Mouse (Mus musculus) midbrain, embryonic 11.5 days (tissue): ENCODE data around the gene Rsph14. TPM values are rescaled to one million over a fixed set of nuclear protein-coding genes. Genes with fewer than 3 reads are reported as not detected.
A peak's percentile ranks its signal among the peaks of the same experiment; 100 is the strongest.

Source experiments
- ATAC-seq: fragments of 200-750 bp; cut with Nextera tagmentation; 2 replicates; pipeline ENCODE4 v1.8.0; 2017; ENCODE audit warnings: moderate TSS enrichment, moderate library complexity; ENCODE audit not compliant: low FRiP score
- DNase-seq: peaks from one replicate; pipeline ENCODE4 v3.0.0; 2015; ENCODE audit warnings: low spot score; ENCODE audit errors: missing footprints
- H3K27ac ChIP-seq: fragments of 300-500 bp; sonication (generic); 2 replicates; pipeline ENCODE4 v1.5.1; 2014; ENCODE audit warnings: low read depth, low read length
- H3K27me3 ChIP-seq: fragments of 300-500 bp; sonication (generic); 2 replicates; pipeline ENCODE4 v1.6.1; 2014; ENCODE audit warnings: mild to moderate bottlenecking, low read length, moderate library complexity, mixed read lengths; ENCODE audit not compliant: control insufficient read depth, insufficient read depth
- H3K36me3 ChIP-seq: fragments of 300-500 bp; sonication (generic); 2 replicates; pipeline ENCODE4 v1.6.1; 2014; ENCODE audit warnings: mild to moderate bottlenecking, low read length, moderate library complexity, mixed read lengths; ENCODE audit not compliant: control insufficient read depth, insufficient read depth
- H3K4me1 ChIP-seq: fragments of 300-500 bp; sonication (generic); 2 replicates; pipeline ENCODE4 v1.6.1; 2014; ENCODE audit warnings: low read length; ENCODE audit not compliant: control insufficient read depth, insufficient read depth
- H3K4me2 ChIP-seq: fragments of 300-500 bp; sonication (generic); 2 replicates; pipeline ENCODE4 v1.6.1; 2014; ENCODE audit warnings: mild to moderate bottlenecking, moderate library complexity
- H3K4me3 ChIP-seq: fragments of 300-500 bp; sonication (generic); 2 replicates; pipeline ENCODE4 v1.5.1; 2014; ENCODE audit warnings: low read depth, low read length
- H3K9ac ChIP-seq: fragments of 300-500 bp; sonication (generic); 2 replicates; pipeline ENCODE4 v1.6.1; 2014; ENCODE audit warnings: low read length
- H3K9me3 ChIP-seq: fragments of 300-500 bp; sonication (generic); 2 replicates; pipeline ENCODE4 v1.6.1; 2016; ENCODE audit warnings: low read length; ENCODE audit not compliant: control insufficient read depth
- WGBS: fragments of 180-500 bp; shearing (Covaris S2); extraction: QIAGEN DNeasy Blood & Tissue Kit; methylation state at CpG from one replicate; pipeline ENCODE4 v1.1.7; 2014; 5-methylcytosine and 5-hydroxymethylcytosine counted together
- polyA plus RNA-seq: library from polyadenylated mRNA; unstranded; fragments of >200 nt; fragmentation: Nextera tagmentation; extraction: Ambion mirVana; gene quantifications from 2 replicates; pipeline ENCODE4 v1.2.1, GENCODE M21; 2014

The Rsph14 gene
- polyA plus RNA-seq, 1 experiment from 2014 or later, result not detected

DNA sequence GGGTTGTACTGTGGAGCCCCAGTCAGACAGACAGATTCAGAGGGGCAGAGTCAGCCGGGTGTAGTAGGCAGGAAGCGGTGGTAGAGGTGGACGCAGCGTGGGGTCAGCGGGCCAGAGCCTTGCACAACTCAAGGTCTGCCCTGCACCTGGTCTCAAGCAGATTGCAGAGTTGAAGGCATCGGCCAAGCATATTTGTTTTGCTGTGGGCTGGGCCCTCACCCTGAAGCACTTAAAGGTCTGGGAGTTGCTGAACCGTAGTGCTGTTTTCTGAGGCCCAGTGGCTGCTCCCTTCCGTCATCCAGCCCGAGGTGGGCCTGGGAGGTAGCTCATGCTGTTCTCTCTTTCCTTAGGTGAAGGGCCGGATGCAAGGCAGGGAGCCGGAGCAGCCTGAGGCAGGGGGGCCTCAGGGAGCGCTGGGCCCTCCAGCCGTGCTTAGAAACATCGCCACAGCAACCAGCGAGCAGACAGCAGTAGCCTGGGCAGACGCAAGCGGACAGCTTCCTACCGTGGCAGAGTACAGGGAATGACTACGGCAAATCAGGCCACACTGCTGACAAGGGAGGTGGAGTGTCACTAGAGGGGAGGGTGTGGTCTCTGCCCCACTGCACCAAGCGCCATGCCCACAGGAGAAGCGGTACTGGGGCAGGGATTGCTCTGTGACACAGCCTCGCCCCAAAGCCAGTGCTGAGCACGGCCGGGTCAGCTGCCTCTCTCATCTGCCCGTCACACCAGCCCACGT lies 41.6 kb downstream of the Rsph14 start:
- Histone ChIP-seq H3K36me3 (peaks cover 7% of the 10 kb centered on the region; the same call in 1 of the 2 replicates), H3K27ac (no peak overlapping the region), H3K4me1 (peaks cover 11% of the 10 kb centered on the region), H3K4me2 (no peak overlapping the region; the same call in 1 of the 2 replicates), H3K27me3 (peaks cover 2% of the 10 kb centered on the region; the same call in 1 of the 2 replicates), H3K9ac (peak overlapping the region; percentile 3; the same call in 1 of the 2 replicates), H3K9me3 (no peaks in the 10 kb centered on the region), H3K4me3 (no peak overlapping the region)
- DNase-seq (no peak), ATAC-seq (no peak; the same call in 1 of the 2 replicates)
- WGBS, result 45% methylated on average over 26 of the region's 26 CpGs

DNA sequence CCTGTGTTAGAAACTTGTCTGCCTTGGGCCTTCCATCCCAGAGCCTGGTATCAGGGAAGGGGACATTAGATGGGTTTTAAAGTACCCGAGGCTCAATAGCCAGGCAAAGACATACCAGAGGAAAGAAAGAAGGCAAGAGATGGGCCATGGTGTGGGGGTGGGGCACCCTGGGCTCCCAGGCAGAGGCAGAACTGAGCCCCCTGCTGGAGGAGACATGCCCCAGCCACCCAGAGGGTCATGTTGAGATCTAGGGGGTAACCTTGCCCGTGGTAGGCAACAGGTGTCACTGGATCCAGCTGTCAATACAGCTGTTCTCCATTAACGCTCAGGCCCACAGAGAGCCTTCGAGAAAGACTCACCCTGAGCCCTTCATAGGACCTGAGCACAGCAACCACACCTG lies 42.6 kb downstream of the Rsph14 start:
- Histone ChIP-seq H3K4me2 (no peak overlapping the region), H3K27me3 (peaks cover 2% of the 10 kb centered on the region; the same call in 1 of the 2 replicates), H3K4me1 (peaks cover 2% of the 10 kb centered on the region), H3K27ac (no peak overlapping the region), H3K4me3 (no peak overlapping the region), H3K9ac (no peak overlapping the region), H3K9me3 (no peaks in the 10 kb centered on the region), H3K36me3 (peaks cover 7% of the 10 kb centered on the region; the same call in 1 of the 2 replicates)
- DNase-seq, result no peak
- 80% methylated on average over 4 of the region's 4 CpGs for WGBS
- ATAC-seq, result no peak

DNA sequence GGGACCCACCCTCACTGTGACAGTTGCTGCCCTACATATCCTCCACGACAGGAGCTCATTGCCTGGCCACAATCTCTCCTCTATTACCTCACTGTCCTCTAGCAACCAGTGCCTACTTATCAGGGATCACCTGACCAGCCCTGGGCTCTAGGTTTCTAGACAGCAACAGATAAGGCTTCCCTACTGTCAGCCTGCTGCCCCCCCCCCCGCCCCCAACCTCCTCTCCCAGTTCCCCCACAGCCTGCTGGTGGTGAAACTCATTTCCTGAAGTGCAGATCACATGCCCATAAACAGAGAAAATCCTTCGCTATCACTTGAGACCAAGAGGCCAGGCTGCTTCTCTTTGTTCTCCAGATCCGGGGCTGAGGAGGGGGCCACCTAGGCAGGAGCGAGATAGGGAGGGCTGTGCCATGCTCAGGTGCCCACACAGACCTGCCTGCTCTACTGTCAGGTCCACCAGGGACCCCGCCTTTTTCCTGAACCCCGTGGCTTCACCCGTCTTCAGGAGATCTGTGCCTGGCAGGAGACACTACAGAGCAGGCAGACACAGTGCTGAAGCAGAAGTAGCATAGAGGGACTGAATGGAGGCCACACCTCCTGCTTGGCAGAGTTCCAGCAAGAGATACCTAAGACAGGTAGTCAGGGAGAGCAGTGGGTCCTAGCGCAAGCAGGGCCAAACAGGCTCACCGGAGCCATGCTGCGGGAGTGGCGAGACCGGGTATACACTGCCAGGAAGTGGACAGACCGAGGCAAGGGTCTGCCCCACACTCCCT lies 44.5 kb downstream of the Rsph14 start:
- H3K4me2 ChIP-seq, result no peak overlapping the region
- H3K9ac ChIP-seq, result no peak overlapping the region
- 84% methylated on average over 14 of the region's 14 CpGs for WGBS
- peaks cover 7% of the 10 kb centered on the region; the same call in 1 of the 2 replicates for H3K36me3 ChIP-seq
- ATAC-seq (no peak), DNase-seq (no peak)
- no peak overlapping the region for H3K27ac ChIP-seq
- H3K27me3 ChIP-seq, result peaks cover 2% of the 10 kb centered on the region; the same call in 1 of the 2 replicates
- H3K4me1 ChIP-seq, result no peaks in the 10 kb centered on the region; the same call in 1 of the 2 replicates
- H3K9me3 ChIP-seq, result no peaks in the 10 kb centered on the region
- H3K4me3 ChIP-seq, result no peak overlapping the region

DNA sequence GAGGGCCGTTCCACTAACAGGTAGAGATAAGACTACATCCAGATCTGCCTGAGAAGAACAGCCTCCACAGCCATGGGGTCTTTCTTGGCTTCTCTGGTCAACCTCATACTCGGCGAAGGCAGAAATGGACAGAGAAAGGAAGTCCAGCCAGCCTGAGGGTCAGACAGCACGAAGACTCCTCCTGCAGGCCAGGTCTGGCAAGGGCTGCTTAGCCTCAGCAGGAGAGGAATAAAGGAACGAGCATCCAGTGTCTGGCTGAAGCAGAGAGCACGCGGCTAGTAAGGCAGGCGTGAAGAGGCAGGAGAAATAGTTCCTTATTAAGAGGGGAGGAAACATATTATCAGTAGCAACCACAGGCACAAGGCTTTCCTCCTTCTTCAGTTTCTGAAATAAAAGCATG lies 49.2 kb downstream of the Rsph14 start:
- Histone ChIP-seq H3K27ac (no peak overlapping the region), H3K27me3 (no peaks in the 10 kb centered on the region), H3K4me2 (no peak overlapping the region), H3K4me1 (no peaks in the 10 kb centered on the region), H3K36me3 (no peaks in the 10 kb centered on the region), H3K9ac (no peak overlapping the region), H3K4me3 (no peak overlapping the region), H3K9me3 (no peaks in the 10 kb centered on the region)
- no peak for DNase-seq
- no peak for ATAC-seq
- 68% methylated on average over 8 of the region's 8 CpGs for WGBS

DNA sequence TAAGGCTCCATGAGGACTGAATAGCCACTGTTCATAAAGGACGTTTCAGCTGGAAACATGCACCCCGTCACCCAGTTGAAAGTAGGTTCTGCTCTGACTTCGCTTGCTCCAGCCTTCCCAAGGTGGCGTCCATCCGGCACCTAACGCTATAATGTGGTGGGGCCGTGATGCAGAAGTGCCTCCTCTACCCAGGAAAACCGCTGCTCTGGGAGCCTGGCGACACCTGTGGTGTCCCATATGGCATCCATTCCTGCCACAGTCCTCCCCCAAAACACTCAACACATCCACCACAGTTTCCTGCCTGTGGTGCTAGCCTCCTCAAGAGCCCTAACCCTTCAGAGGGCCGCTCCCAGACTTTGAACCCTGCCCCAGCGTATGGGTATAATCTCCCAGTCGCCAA lies 51.2 kb downstream of the Rsph14 start:
- Histone ChIP-seq H3K36me3 (no peaks in the 10 kb centered on the region), H3K9ac (no peak overlapping the region), H3K9me3 (no peaks in the 10 kb centered on the region), H3K27ac (no peak overlapping the region), H3K4me1 (no peaks in the 10 kb centered on the region), H3K27me3 (no peaks in the 10 kb centered on the region), H3K4me2 (no peak overlapping the region), H3K4me3 (no peak overlapping the region)
- DNase-seq, result no peak
- 89% methylated on average over 12 of the region's 12 CpGs for WGBS
- no peak for ATAC-seq

DNA sequence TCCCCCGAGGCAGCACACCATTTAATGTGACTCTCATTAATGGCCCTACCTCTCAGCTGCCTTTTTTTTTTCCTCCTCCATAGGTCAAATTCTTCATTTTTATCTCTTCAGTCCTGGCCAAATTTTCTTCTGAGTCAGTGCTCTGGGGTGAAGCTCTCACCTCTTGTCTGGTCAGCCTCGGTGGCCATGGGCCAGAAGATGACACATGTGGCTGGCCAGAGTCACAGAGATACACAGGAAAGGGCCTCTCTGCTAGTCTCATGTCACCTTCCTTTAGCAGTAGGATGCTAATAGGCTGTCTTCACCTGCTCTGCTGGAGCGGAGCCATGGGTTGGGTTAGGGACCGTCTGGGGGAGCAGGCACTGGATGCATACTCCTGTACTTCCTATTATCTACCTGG lies 54.3 kb downstream of the Rsph14 start:
- Histone ChIP-seq H3K36me3 (no peaks in the 10 kb centered on the region), H3K4me3 (no peak overlapping the region), H3K4me1 (no peaks in the 10 kb centered on the region), H3K9me3 (no peaks in the 10 kb centered on the region), H3K27ac (no peak overlapping the region), H3K27me3 (no peaks in the 10 kb centered on the region), H3K9ac (no peak overlapping the region), H3K4me2 (no peak overlapping the region)
- WGBS, result 83% methylated on average over 4 of the region's 4 CpGs
- peak; percentile 21 for DNase-seq
- no peak for ATAC-seq

DNA sequence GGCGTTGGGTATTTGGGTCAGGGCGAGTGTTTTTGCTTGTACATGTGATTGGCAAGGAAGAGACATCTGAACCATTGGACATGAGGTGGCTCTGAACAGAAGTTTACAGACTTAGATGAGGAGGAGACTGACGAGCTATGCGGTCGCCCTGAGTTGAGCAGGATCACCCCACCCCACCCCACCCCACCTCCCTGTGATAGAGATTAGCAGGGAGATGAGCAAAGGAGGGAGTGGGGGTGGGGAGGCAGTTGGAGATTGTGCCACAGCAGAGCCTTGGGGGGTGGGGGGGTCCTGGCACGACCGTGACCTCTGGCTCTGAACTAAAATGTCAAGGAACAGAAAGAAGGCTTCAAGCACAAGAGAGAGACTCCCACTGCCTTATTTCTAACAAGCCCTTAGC lies 56.0 kb downstream of the Rsph14 start:
- no peaks in the 10 kb centered on the region for H3K27me3 ChIP-seq
- H3K4me1 ChIP-seq, result no peaks in the 10 kb centered on the region
- H3K4me2 ChIP-seq, result no peak overlapping the region
- H3K9ac ChIP-seq, result no peak overlapping the region
- H3K36me3 ChIP-seq, result no peaks in the 10 kb centered on the region
- no peak for ATAC-seq
- H3K27ac ChIP-seq, result no peak overlapping the region
- 74% methylated on average over 7 of the region's 7 CpGs for WGBS
- H3K9me3 ChIP-seq, result no peaks in the 10 kb centered on the region
- H3K4me3 ChIP-seq, result no peak overlapping the region
- no peak for DNase-seq

DNA sequence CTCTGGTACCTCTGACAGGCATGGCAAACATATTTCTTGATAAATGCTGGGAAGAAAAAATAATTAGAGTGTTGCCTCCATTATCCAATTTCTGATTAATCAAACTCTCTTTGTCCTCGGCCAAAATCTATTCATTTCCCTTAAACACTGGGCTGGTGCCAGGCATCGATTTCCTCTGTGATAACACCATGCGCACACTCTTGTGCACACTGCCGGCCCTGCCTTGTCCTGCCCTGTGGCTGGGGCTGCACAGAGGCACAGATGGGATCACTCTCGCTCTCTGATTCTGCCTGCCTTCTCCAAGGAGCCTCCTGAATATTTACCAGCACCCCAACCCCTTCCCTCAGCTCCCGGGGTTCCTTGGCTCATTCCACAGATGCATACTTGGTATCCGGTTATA lies 56.8 kb downstream of the Rsph14 start:
- Histone ChIP-seq H3K9ac (no peak overlapping the region), H3K4me3 (no peak overlapping the region), H3K4me2 (no peak overlapping the region), H3K27me3 (no peaks in the 10 kb centered on the region), H3K27ac (no peak overlapping the region), H3K4me1 (no peaks in the 10 kb centered on the region), H3K36me3 (no peaks in the 10 kb centered on the region), H3K9me3 (no peaks in the 10 kb centered on the region)
- ATAC-seq, result no peak
- 91% methylated on average over 7 of the region's 7 CpGs for WGBS
- DNase-seq, result no peak

DNA sequence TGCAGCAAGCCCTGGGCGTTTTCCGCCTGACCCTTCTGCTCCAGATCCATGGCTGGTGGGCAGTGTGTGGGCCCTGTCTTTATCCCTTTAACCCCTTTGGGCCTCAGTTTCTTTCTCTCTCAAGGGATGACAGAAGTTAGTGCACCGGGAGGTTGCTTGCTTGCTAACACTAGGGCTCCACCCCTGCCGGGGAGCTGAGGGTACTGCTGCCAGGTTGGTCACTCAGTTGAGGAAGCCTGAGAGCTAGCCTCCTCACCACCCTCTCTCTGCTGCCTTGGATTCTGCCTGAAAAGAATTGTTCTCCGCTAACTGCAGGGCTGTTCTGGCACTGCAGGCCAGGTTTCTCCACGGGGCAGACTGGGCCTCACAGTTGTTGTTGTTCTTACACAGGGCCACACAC lies 59.4 kb downstream of the Rsph14 start:
- Histone ChIP-seq H3K9me3 (no peaks in the 10 kb centered on the region), H3K27me3 (peaks cover 5% of the 10 kb centered on the region; the same call in 1 of the 2 replicates), H3K4me3 (no peak overlapping the region), H3K27ac (no peak overlapping the region), H3K36me3 (no peaks in the 10 kb centered on the region), H3K9ac (no peak overlapping the region), H3K4me2 (no peak overlapping the region), H3K4me1 (peaks cover 3% of the 10 kb centered on the region; the same call in 1 of the 2 replicates)
- ATAC-seq (no peak), DNase-seq (no peak)
- WGBS, result 79% methylated on average over 6 of the region's 6 CpGs
